Mouse (Mus musculus) splenic B cell, adult 2 months (primary cell): ENCODE measurements around the gene Lrit3.

Source experiments
- DNase-seq: peaks from one replicate; pipeline ENCODE4 v3.0.0-alpha.2; 2011; ENCODE audit warnings: low read depth, low spot score
- H3K27me3 ChIP-seq: 2 replicates; pipeline ENCODE4 v1.6.1; 2012; ENCODE audit warnings: mild to moderate bottlenecking, low read length, moderate library complexity, mixed read lengths; ENCODE audit not compliant: control insufficient read depth, poor library complexity, insufficient read depth, severe bottlenecking
- H3K36me3 ChIP-seq: 2 replicates; pipeline ENCODE4 v1.6.1; 2012; ENCODE audit warnings: mild to moderate bottlenecking, low read length, moderate library complexity, mixed read lengths; ENCODE audit not compliant: control insufficient read depth, poor library complexity, insufficient read depth, severe bottlenecking

Lrit3 gene

GRCm38 (mm10) chr3:129803765-129804164 lies at the start of gene Lrit3:
Lrit3 (minus strand) TSS chr3:129804030.
- no peak for DNase-seq
- Histone ChIP-seq H3K27me3 (no peaks in the 10 kb centered on the region), H3K36me3 (no peaks in the 10 kb centered on the region)

- Histone ChIP-seq H3K27me3 (no peaks in the 10 kb centered on the region), H3K36me3 (no peaks in the 10 kb centered on the region)
- DNase-seq: no peak
These were observed 43.0 kb upstream of the Lrit3 start for GRCm38 (mm10) chr3:129846846-129847245.

- Histone ChIP-seq H3K36me3 (no peaks in the 10 kb centered on the region), H3K27me3 (no peaks in the 10 kb centered on the region)
- DNase-seq: no peak
These were observed 42.0 kb upstream of the Lrit3 start for GRCm38 (mm10) chr3:129845868-129846267.

- DNase-seq: no peak
- Histone ChIP-seq H3K27me3 (no peaks in the 10 kb centered on the region), H3K36me3 (no peaks in the 10 kb centered on the region)
These were observed 34.2 kb upstream of the Lrit3 start for GRCm38 (mm10) chr3:129838017-129838416.

- no peaks in the 10 kb centered on the region for H3K27me3 ChIP-seq
- DNase-seq: no peak
- H3K36me3 ChIP-seq: no peaks in the 10 kb centered on the region
These were observed 33.1 kb upstream of the Lrit3 start for GRCm38 (mm10) chr3:129836965-129837364.

- no peaks in the 10 kb centered on the region for H3K27me3 ChIP-seq
- peak; percentile 57 for DNase-seq
These were observed 32.3 kb upstream of the Lrit3 start for GRCm38 (mm10) chr3:129836051-129836697.

GRCm38 (mm10) chr3:129835388-129835934 lies 31.6 kb upstream of the Lrit3 start, which contains the start of gene Cfi:
Cfi (plus strand) TSS chr3:129835884.
- DNase-seq: no peak

More at GRCm38 (mm10) chr3:129836051-129836697, 32.3 kb upstream of the Lrit3 start:
- H3K36me3 ChIP-seq: no peaks in the 10 kb centered on the region

GRCm38 (mm10) chr3:129831035-129831568 lies 27.3 kb upstream of the Lrit3 start, which contains the start of gene Gar1:
Gar1 (minus strand) TSS chr3:129831396.
- Histone ChIP-seq H3K36me3 (no peaks in the 10 kb centered on the region), H3K27me3 (no peaks in the 10 kb centered on the region)
- DNase-seq: peak; percentile 99

More at GRCm38 (mm10) chr3:129835388-129835934, 31.6 kb upstream of the Lrit3 start, which contains the start of gene Cfi:
- Histone ChIP-seq H3K36me3 (no peaks in the 10 kb centered on the region), H3K27me3 (no peaks in the 10 kb centered on the region)

- Histone ChIP-seq H3K36me3 (no peaks in the 10 kb centered on the region), H3K27me3 (no peaks in the 10 kb centered on the region)
- DNase-seq: no peak
These were observed 26.8 kb upstream of the Lrit3 start for GRCm38 (mm10) chr3:129830626-129831025.

GRCm38 (mm10) chr3:129827691-129828090 lies 23.9 kb upstream of the Lrit3 start:
- DNase-seq: no peak
- H3K36me3 ChIP-seq: no peaks in the 10 kb centered on the region

GRCm38 (mm10) chr3:129826691-129827090 lies 22.9 kb upstream of the Lrit3 start:
- no peaks in the 10 kb centered on the region for H3K27me3 ChIP-seq
- no peaks in the 10 kb centered on the region for H3K36me3 ChIP-seq
- DNase-seq: no peak

More at GRCm38 (mm10) chr3:129827691-129828090, 23.9 kb upstream of the Lrit3 start:
- no peaks in the 10 kb centered on the region for H3K27me3 ChIP-seq

- Histone ChIP-seq H3K27me3 (no peaks in the 10 kb centered on the region), H3K36me3 (no peaks in the 10 kb centered on the region)
- no peak for DNase-seq
These were observed 21.1 kb upstream of the Lrit3 start for GRCm38 (mm10) chr3:129824891-129825290.

- Histone ChIP-seq H3K36me3 (no peaks in the 10 kb centered on the region), H3K27me3 (no peaks in the 10 kb centered on the region)
- DNase-seq: no peak
These were observed 20.3 kb upstream of the Lrit3 start for GRCm38 (mm10) chr3:129824146-129824545.

- Histone ChIP-seq H3K36me3 (no peaks in the 10 kb centered on the region), H3K27me3 (no peaks in the 10 kb centered on the region)
- peak; percentile 72 for DNase-seq
These were observed 19.5 kb upstream of the Lrit3 start for GRCm38 (mm10) chr3:129823293-129823692.

GRCm38 (mm10) chr3:129822206-129822775 lies 18.5 kb upstream of the Lrit3 start, which contains the start of gene Rrh:
Rrh (minus strand) TSS chr3:129822587.
- no peak for DNase-seq
- no peaks in the 10 kb centered on the region for H3K36me3 ChIP-seq
- H3K27me3 ChIP-seq: no peaks in the 10 kb centered on the region
